Mouse (Mus musculus): Measurements from ENCODE around the gene Rab29. TPM values are rescaled to one million over a fixed set of nuclear protein-coding genes. Genes with fewer than 3 reads are reported as not detected.
"Not testable (repeated sequence)": the region's sequence is repeated elsewhere in the genome, so short reads cannot be mapped to it uniquely, and the experiment has no call there.

Rab29 gene
- polyA plus RNA-seq (2012; ENCODE audit: insufficient read depth, insufficient read length, missing spikeins): 65.7 and 70.3 TPM in 2 replicates

DNA sequence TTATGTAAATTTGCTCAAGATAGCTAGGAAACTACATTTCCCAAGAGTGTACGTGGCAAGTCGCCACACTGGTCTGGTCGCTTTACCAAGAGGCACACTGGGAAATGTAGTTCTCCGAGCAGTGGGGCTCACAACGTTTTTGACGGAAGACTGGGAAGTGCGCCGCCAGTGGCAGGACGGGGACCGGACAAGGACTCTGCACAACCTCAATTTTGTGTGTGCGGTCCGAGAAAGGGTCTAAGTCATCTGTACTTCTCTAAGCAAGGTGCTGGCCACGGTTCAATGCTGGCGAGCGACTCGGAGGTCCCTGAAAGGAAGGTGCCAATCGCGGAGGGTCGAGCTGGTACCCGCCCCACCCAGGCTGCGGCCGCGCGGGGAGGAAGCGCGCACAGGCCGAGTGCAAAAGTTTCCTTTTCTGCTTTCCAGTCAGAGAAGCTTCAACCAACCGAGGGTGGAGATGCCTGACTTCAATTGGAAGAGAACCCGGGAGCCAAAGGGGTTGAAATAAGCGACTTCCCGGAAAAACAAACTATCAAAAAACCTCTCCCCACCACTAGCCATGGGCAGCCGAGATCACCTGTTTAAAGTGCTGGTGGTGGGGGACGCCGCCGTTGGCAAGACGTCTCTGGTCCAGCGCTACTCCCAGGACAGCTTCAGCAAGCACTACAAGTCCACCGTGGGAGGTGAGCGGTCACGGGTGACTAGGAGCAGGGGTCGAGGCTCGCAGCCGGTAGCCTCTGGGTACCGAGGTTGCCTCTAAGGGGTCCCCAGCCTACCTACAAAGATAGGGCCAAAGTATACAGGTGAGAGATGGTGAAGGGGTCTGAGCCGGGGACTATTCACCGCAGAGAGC lies at the start of gene Rab29:
Gene Rab29, plus strand, starts transcription at position 132 of the 853 bp plus-strand sequence.
- Histone ChIP-seq H3K4me1 (ENCODE audit: control insufficient read depth, insufficient read depth, low read length) (peaks cover 14% of the 10 kb centered on the region), H3K4me3 (ENCODE audit: insufficient read depth, low read length) (peak within 1 kb of the TSS; percentile 66), H3K27ac (ENCODE audit: insufficient read depth, low read depth, low read length) (peak within 1 kb of the TSS; percentile 70)
- TF ChIP-seq CTCF (IDR thresholded peaks at IDR 0.05; ENCODE audit: low read depth, low read length) (peak; percentile 57), POLR2A (IDR thresholded peaks at IDR 0.05; ENCODE audit: borderline replicate concordance, low read depth, low read length) (no peak)

DNA sequence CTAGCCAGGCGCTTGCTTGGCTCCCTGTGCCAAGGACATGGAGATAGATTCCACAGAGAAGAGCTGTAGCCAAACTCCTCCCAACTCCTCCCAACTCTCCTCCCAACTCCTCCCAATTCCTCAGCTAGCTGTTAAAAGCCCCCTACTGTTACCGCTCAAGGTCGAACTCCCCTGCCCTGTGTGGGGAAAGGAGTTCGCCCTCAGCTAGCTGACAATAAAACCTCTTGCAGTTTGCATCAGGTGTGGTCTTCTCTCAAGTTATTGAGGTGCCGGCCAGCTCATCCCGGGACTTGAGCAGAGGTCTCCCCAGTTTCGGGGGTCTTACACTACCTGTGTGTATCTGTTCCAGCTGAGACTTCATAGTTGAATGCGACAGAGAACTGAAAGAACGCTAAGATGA lies 46.7 kb upstream of the Rab29 start:
- not testable (repeated sequence) for H3K27ac ChIP-seq (ENCODE audit: insufficient read depth, low read depth, low read length); H3K4me3 ChIP-seq (ENCODE audit: insufficient read depth, low read length); H3K4me1 ChIP-seq (ENCODE audit: control insufficient read depth, insufficient read depth, low read length)

DNA sequence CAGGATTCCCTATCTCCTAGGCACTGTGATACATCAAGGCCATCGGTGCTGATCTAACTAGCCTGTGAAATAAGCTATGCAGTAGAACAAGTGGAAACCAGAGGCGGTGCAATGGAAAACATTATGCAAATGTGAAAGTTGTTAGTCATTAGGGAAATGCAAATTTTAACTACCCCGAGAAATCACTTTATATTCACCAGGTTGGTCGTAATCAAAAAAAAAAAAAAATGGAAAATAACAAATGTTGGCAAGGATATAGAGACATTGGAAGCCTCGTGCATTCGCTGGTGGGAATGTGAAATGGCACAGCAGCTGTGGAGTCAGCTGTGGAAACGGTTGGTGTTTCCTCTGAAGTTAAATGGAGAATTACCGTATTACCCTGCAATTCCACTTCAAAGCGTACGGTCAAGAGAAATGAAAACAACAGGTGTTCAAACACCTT lies 46.1 kb upstream of the Rab29 start:
- H3K4me1 ChIP-seq (ENCODE audit: control insufficient read depth, insufficient read depth, low read length): no peaks in the 10 kb centered on the region
- TF ChIP-seq POLR2A (IDR thresholded peaks at IDR 0.05; ENCODE audit: borderline replicate concordance, low read depth, low read length): no peak
- no peak for TF ChIP-seq CTCF (IDR thresholded peaks at IDR 0.05; ENCODE audit: low read depth, low read length)
- no peak overlapping the region for H3K27ac ChIP-seq (ENCODE audit: insufficient read depth, low read depth, low read length)
- H3K4me3 ChIP-seq (ENCODE audit: insufficient read depth, low read length): no peak overlapping the region

DNA sequence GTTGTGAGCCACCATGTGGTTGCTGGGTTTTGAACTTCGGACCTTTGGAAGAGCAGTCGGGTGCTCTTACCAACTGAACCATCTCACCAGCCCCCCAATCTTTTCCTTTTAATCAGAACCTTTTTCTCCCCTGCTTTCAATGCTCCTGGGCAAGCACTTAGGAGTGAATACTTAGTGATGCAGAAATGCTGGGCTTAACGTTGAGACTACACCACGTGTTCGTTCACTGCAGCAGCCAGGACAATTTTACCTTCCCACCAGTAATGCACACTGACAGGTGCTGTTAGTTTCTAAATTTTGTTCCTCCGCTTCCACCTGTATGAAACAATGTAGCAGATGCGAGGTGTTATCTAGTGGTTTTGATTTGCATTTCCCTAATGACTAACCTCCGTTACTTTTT lies 44.7 kb upstream of the Rab29 start:
- no peak overlapping the region for H3K27ac ChIP-seq (ENCODE audit: insufficient read depth, low read depth, low read length)
- no peak for TF ChIP-seq POLR2A (IDR thresholded peaks at IDR 0.05; ENCODE audit: borderline replicate concordance, low read depth, low read length)
- TF ChIP-seq CTCF (IDR thresholded peaks at IDR 0.05; ENCODE audit: low read depth, low read length): no peak
- no peak overlapping the region for H3K4me3 ChIP-seq (ENCODE audit: insufficient read depth, low read length)
- H3K4me1 ChIP-seq (ENCODE audit: control insufficient read depth, insufficient read depth, low read length): peaks cover 3% of the 10 kb centered on the region; the same call in 1 of the 2 replicates

DNA sequence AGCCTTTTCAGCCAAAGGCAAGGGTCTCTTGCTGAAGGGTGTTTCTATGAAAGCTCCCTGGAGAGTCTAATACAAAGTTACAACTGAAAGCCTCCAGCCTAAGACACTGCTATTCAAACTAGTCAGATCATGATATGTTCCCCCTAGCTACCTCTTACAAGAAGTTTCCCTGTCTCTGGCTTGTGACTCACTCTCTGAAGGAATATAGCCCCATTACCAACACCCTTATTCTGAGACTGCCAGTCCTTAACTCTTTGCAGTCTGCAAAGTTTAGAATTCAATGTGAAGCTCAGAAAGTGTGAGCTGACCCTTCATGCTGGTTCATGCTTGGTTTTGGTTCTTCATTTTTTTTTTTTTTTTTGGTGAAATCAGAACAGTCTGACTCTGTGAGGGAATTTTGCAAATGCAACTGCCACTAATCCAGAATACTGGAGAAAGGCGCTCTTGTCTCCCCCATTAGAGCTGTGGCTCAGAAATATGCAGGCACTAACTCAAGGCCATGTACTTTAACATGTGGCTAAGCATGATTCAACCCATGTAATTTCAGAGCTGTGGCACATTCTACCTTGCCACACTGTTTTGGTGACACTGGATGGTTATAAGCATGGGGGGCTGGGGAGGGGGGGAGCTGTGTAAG lies 44.0 kb upstream of the Rab29 start:
- Histone ChIP-seq H3K27ac (ENCODE audit: insufficient read depth, low read depth, low read length) (no peak overlapping the region), H3K4me3 (ENCODE audit: insufficient read depth, low read length) (no peak overlapping the region), H3K4me1 (ENCODE audit: control insufficient read depth, insufficient read depth, low read length) (peaks cover 4% of the 10 kb centered on the region; the same call in 1 of the 2 replicates)
- TF ChIP-seq POLR2A (IDR thresholded peaks at IDR 0.05; ENCODE audit: borderline replicate concordance, low read depth, low read length) (no peak), CTCF (IDR thresholded peaks at IDR 0.05; ENCODE audit: low read depth, low read length) (no peak)

DNA sequence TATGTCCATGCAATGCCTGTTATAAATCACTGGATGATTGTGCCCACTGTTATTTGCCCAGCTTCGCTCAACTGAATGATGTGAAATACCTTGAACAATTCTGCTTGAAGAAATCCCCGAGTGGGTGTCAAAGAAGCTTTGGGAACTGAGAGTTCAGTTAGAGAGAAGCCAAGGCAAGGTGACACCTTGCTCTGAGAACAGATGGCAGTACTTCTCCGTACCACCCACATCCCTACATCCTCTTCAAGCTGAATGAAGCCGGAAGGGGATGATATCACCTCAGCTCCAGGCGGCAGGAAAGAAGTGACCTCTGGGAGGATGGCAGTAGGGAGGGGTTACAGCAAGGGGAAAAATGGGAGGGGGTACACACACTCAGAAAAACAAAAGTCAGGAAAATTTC lies 43.5 kb upstream of the Rab29 start:
- Histone ChIP-seq H3K27ac (ENCODE audit: insufficient read depth, low read depth, low read length) (no peak overlapping the region), H3K4me3 (ENCODE audit: insufficient read depth, low read length) (no peak overlapping the region), H3K4me1 (ENCODE audit: control insufficient read depth, insufficient read depth, low read length) (peaks cover 4% of the 10 kb centered on the region; the same call in 1 of the 2 replicates)
- TF ChIP-seq CTCF (IDR thresholded peaks at IDR 0.05; ENCODE audit: low read depth, low read length) (no peak), POLR2A (IDR thresholded peaks at IDR 0.05; ENCODE audit: borderline replicate concordance, low read depth, low read length) (no peak)

DNA sequence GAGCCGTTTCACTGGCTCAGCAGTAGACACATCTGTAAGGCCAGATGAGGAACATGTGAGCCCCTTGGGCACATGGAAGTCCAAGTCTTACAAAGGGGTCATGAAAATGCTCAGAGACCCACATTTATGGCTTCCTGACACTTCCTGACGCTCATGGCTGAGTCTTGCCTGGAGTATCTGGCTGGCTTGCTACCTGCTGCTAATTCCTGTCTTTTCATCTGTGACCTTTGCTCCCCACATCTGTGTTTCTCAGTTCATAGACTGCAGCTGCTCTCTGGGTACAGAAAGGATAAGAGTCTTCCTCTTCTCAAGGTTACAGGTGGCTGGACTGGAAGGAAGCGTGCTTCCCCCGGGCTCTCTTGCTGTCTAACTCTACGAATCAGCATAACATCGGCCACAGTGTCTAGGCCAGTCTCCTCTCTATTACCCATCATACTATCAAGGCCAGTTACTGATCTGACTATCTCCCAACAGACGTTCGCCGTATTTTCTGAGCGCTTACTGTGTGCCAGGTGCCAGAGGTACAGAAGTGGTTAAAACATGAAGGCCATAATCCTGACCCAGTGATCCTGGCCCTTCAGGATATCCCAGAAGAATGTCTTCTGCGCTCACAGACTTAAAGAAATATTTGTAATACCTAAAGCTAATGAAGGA lies 42.4 kb upstream of the Rab29 start:
- Histone ChIP-seq H3K4me1 (ENCODE audit: control insufficient read depth, insufficient read depth, low read length) (peaks cover 8% of the 10 kb centered on the region; the same call in 1 of the 2 replicates), H3K4me3 (ENCODE audit: insufficient read depth, low read length) (no peak overlapping the region), H3K27ac (ENCODE audit: insufficient read depth, low read depth, low read length) (no peak overlapping the region)
- TF ChIP-seq CTCF (IDR thresholded peaks at IDR 0.05; ENCODE audit: low read depth, low read length) (no peak), POLR2A (IDR thresholded peaks at IDR 0.05; ENCODE audit: borderline replicate concordance, low read depth, low read length) (no peak)

DNA sequence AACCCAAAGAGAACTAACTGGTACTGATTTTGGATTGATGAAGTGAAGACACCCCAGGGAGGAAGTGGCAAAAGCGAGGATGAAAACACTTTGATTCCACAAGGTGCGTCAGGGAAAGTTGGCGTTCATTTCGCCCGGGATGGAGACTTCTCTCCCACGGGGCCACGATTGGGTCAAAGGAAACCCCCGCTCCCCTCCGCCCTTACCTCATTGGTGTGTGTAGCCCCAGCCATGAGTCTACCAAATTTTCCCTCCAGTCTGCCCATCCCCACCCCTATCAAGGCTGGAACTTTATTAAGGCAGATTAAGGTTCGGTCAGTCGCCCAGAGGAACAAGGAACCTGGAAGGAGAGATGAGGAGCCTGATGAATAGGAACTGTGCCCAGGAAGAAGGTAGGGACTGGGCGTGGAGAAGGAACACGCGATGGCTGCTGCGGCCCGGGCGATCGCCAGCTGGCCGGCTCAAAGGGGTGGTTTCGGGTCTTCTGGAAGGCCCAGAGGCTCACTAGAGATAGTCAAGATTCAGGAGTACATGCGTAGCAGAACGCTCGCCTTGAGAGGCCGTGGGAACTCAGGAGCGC lies 39.7 kb upstream of the Rab29 start, which contains the start of gene Slc41a1:
Gene Slc41a1, plus strand, starts transcription at position 287 of the 580 bp plus-strand sequence.
- Histone ChIP-seq H3K27ac (ENCODE audit: insufficient read depth, low read depth, low read length) (peak within 1 kb of the TSS; percentile 12; the same call in 1 of the 2 replicates), H3K4me3 (ENCODE audit: insufficient read depth, low read length) (peak within 1 kb of the TSS; percentile 85), H3K4me1 (ENCODE audit: control insufficient read depth, insufficient read depth, low read length) (peaks cover 8% of the 10 kb centered on the region; the same call in 1 of the 2 replicates)
- no peak for TF ChIP-seq POLR2A (IDR thresholded peaks at IDR 0.05; ENCODE audit: borderline replicate concordance, low read depth, low read length)
- no peak for TF ChIP-seq CTCF (IDR thresholded peaks at IDR 0.05; ENCODE audit: low read depth, low read length)

DNA sequence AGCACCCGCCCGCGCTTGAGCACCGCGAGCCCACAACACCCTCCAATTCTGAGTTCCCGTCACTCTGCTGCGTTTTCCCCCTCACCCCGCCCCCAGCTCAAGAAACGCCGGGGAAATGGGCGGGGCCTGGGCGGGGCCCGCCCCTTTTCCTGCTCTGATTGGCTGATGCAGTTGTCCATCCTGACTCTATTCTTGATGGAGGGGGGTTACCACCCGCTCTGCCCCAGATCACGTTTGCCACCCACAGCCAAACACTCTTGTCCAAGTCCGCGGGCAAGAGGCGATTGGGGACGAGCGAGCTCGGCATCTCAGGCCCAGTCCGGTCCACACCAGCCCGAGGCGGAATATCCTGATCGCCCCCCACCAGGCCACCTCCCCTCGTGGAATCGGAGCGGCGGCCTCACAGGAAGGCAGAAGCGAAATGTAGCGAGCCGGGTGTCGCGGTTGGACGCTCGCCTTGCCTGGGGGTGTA lies 39.2 kb upstream of the Rab29 start:
- Histone ChIP-seq H3K4me1 (ENCODE audit: control insufficient read depth, insufficient read depth, low read length) (peaks cover 8% of the 10 kb centered on the region; the same call in 1 of the 2 replicates), H3K27ac (ENCODE audit: insufficient read depth, low read depth, low read length) (peak overlapping the region; percentile 12; the same call in 1 of the 2 replicates), H3K4me3 (ENCODE audit: insufficient read depth, low read length) (peak overlapping the region; percentile 85)
- TF ChIP-seq POLR2A (IDR thresholded peaks at IDR 0.05; ENCODE audit: borderline replicate concordance, low read depth, low read length) (no peak), CTCF (IDR thresholded peaks at IDR 0.05; ENCODE audit: low read depth, low read length) (no peak)
